In genomic region chr3:124633372-124633771, GRCm38 (mm10) we compare ENCODE assay signal across 43 mouse cellular contexts. TPM values are rescaled to one million over a fixed set of nuclear protein-coding genes. Genes with fewer than 3 reads are reported as not detected.
"Had no signal": no experiment of that assay in that cellular context is flagged by ENCODE, and none has a peak within 500 bp of the region (broad histone marks: within the 10 kb centered on the region; RNA-seq: fewer than 3 reads in every experiment).

No protein-coding gene starts in this region.

- H3K4me3 ChIP-seq: heart, embryonic 10.5 days; heart, embryonic 12.5 days; heart, embryonic 13.5 days; heart, embryonic 15.5 days; hindbrain, embryonic 10.5 days; hindbrain, embryonic 12.5 days; hindbrain, embryonic 13.5 days; hindbrain, embryonic 15.5 days; intestine, embryonic 15.5 days; kidney, embryonic 15.5 days; layer of hippocampus, adult 2 months had no signal

- H3K9ac ChIP-seq: heart, embryonic 12.5 days; heart, embryonic 13.5 days; heart, embryonic 15.5 days; hindbrain, embryonic 12.5 days; hindbrain, embryonic 13.5 days; hindbrain, embryonic 14.5 days; hindbrain, embryonic 15.5 days; intestine, embryonic 15.5 days; kidney, embryonic 15.5 days had no signal

- H3K4me2 ChIP-seq: heart, embryonic 11.5 days; heart, embryonic 12.5 days; heart, embryonic 13.5 days; heart, embryonic 15.5 days; hindbrain, embryonic 12.5 days; hindbrain, embryonic 13.5 days; hindbrain, embryonic 14.5 days; hindbrain, embryonic 15.5 days; intestine, embryonic 15.5 days; kidney, embryonic 15.5 days had no signal

- H3K36me3 ChIP-seq: heart, embryonic 10.5 days; heart, embryonic 12.5 days; heart, embryonic 13.5 days; heart, embryonic 15.5 days; hindbrain, embryonic 10.5 days; hindbrain, embryonic 12.5 days; hindbrain, embryonic 13.5 days; hindbrain, embryonic 15.5 days; intestine, embryonic 15.5 days; kidney, embryonic 15.5 days had no signal

- H3K9me3 ChIP-seq: heart, embryonic 10.5 days; heart, embryonic 12.5 days; heart, embryonic 13.5 days; heart, embryonic 15.5 days; hindbrain, embryonic 10.5 days; hindbrain, embryonic 12.5 days; hindbrain, embryonic 13.5 days; hindbrain, embryonic 15.5 days; intestine, embryonic 15.5 days; kidney, embryonic 15.5 days had no signal

- DNase-seq: heart, postnatal 10 days; heart, postnatal 14 days; heart, postnatal 36 days; heart, postnatal 4 days; kidney, adult 11 months; kidney, adult 18-20 months; kidney, adult 2 months; kidney, adult 8-10 months; kidney, adult 9 months; kidney, postnatal 10 days; kidney, postnatal 14 days; kidney, postnatal 25 days; kidney, postnatal 36 days; kidney, postnatal 4 days; layer of hippocampus, adult 9-11 months; layer of hippocampus, postnatal 36 days had no signal

- ATAC-seq: hindbrain, embryonic 16.5 days; hindbrain, postnatal 0 days; inflammation-experienced regulatory T-cells, adult 6 months; intestine, embryonic 15.5 days; intestine, embryonic 16.5 days; intestine, postnatal 0 days had no signal

- H3K4me1 ChIP-seq: heart, embryonic 10.5 days; heart, embryonic 12.5 days; heart, embryonic 13.5 days; heart, embryonic 15.5 days; hindbrain, embryonic 10.5 days; hindbrain, embryonic 12.5 days; hindbrain, embryonic 13.5 days; hindbrain, embryonic 15.5 days; intestine, embryonic 15.5 days; kidney, embryonic 15.5 days had no signal

- H3K27me3 ChIP-seq: heart, embryonic 12.5 days; heart, embryonic 13.5 days; heart, embryonic 15.5 days; hindbrain, embryonic 12.5 days; hindbrain, embryonic 13.5 days; hindbrain, embryonic 15.5 days; intestine, embryonic 15.5 days; kidney, embryonic 15.5 days had no signal

- H3K27ac ChIP-seq: heart, embryonic 10.5 days; heart, embryonic 13.5 days; heart, embryonic 15.5 days; hindbrain, embryonic 10.5 days; hindbrain, embryonic 12.5 days; hindbrain, embryonic 13.5 days; hindbrain, embryonic 14.5 days; hindbrain, embryonic 15.5 days; hindbrain, postnatal 0 days; intestine, embryonic 15.5 days; kidney, embryonic 15.5 days; kidney, postnatal 0 days; layer of hippocampus, adult 2 months had no signal

RNA-seq across cellular contexts. Expression of gene 1700003H04Rik, which starts 52.5 kb away (rescaled TPM):
- polyA plus RNA-seq: heart, embryonic 10.5 days; heart, embryonic 11.5 days; heart, embryonic 12.5 days; heart, embryonic 13.5 days; heart, embryonic 14.5 days; heart, embryonic 15.5 days; heart, embryonic 16.5 days; heart, postnatal 0 days; hindbrain, embryonic 10.5 days; hindbrain, embryonic 11.5 days; hindbrain, embryonic 12.5 days; hindbrain, embryonic 13.5 days; hindbrain, embryonic 14.5 days; hindbrain, embryonic 15.5 days; hindbrain, embryonic 16.5 days; hindbrain, postnatal 0 days; inflammation-experienced regulatory T-cells, adult 6 months; intestine, embryonic 14.5 days; intestine, embryonic 15.5 days; intestine, embryonic 16.5 days; intestine, postnatal 0 days; kidney, adult 2 months; kidney, embryonic 14.5 days; kidney, embryonic 15.5 days; kidney, embryonic 16.5 days; kidney, postnatal 0 days; large intestine, adult 2 months had no signal
